Mouse (Mus musculus) natural killer cell, adult 2 months (primary cell): Measurements from ENCODE around the gene Olfr461.
"Not testable (repeated sequence)": the region's sequence is repeated elsewhere in the genome, so short reads cannot be mapped to it uniquely, and the experiment has no call there.

ENCODE experiments used
- DNase-seq, 2 experiments: peaks; one replicate each; pipeline ENCODE4 v3.0.0; 2022; ENCODE audit warnings: low spot score in 2 of 2

The Olfr461 gene

GRCm38 (mm10) chr6:40554950-40555349 is at the start of gene Olfr461:
TSS of gene Olfr461 (minus strand) at chr6:40555050.
- DNase-seq, result no peak

- DNase-seq, result not testable (repeated sequence)
Observed at GRCm38 (mm10) chr6:40598546-40598945, 43.7 kb upstream of the Olfr461 start.

GRCm38 (mm10) chr6:40594804-40595550 is 40.1 kb upstream of the Olfr461 start:
- DNase-seq, result no peak

GRCm38 (mm10) chr6:40588346-40588745 is 33.5 kb upstream of the Olfr461 start:
- DNase-seq, result no peak

GRCm38 (mm10) chr6:40585645-40586044 is 30.8 kb upstream of the Olfr461 start, which contains the start of gene Clec5a:
TSS of gene Clec5a (minus strand) at chr6:40585821.
- DNase-seq, result no peak

GRCm38 (mm10) chr6:40584336-40584735 is 29.5 kb upstream of the Olfr461 start:
- DNase-seq, result no peak

GRCm38 (mm10) chr6:40576305-40576704 is 21.5 kb upstream of the Olfr461 start:
- DNase-seq, result no peak

GRCm38 (mm10) chr6:40573618-40574017 is 18.8 kb upstream of the Olfr461 start:
- no peak for DNase-seq

- no peak for DNase-seq
Observed at GRCm38 (mm10) chr6:40569187-40569586, 14.3 kb upstream of the Olfr461 start, which contains the start of gene Olfr460. TSS of gene Olfr460 (plus strand) at chr6:40569487.

- no peak for DNase-seq
Observed at GRCm38 (mm10) chr6:40544690-40545089, 10.2 kb downstream of the Olfr461 start.

GRCm38 (mm10) chr6:40519408-40519807 is 35.4 kb downstream of the Olfr461 start, which contains the start of gene Prss37:
TSS of gene Prss37 (minus strand) at chr6:40519508.
- DNase-seq, result no peak

- no peak for DNase-seq
Observed at GRCm38 (mm10) chr6:40493229-40493628, 61.6 kb downstream of the Olfr461 start, which contains the start of gene Tas2r108. TSS of gene Tas2r108 (plus strand) at chr6:40493529.
